Mouse (Mus musculus): ENCODE data around the gene Olfr1364. TPM values are rescaled to one million over a fixed set of nuclear protein-coding genes. Genes with fewer than 3 reads are reported as not detected.
A peak's percentile ranks its signal among the peaks of the same experiment; 100 is the strongest.

Olfr1364 gene
- not detected for total RNA-seq (2021)

DNA sequence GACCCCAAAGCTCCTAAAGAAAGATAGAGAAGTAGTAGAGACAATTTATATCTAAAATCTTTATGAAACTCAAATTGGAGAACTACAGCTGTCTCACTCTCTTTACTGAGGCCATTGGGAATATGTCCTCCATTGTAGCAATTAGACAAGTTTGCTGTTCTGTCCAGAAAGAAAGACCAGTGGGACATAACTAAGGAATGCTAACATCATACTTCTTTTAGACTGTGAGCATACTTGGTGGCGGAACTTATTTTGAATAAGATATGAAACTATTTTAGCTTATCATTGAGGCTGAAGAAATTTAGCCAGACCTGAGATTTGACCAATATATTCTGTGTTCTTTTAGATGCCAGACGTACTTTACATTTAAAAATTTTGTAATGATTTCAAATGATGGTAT is at the start of gene Olfr1364:
Olfr1364 (minus strand) TSS at position 101 of the 400 bp plus-strand sequence.
- DNase-seq (ENCODE audit: low spot score), result no peak
- intact Hi-C loops (cut with DNase I), result no loop called here

- no peak for DNase-seq (ENCODE audit: low spot score)
- intact Hi-C loops (cut with DNase I), result no loop called here
These were observed 32.4 kb upstream of the Olfr1364 start, which contains the start of gene Olfr1362 for GRCm38 (mm10) chr13:21613922-21614321. Gene Olfr1362 (minus strand): TSS chr13:21614022.

DNA sequence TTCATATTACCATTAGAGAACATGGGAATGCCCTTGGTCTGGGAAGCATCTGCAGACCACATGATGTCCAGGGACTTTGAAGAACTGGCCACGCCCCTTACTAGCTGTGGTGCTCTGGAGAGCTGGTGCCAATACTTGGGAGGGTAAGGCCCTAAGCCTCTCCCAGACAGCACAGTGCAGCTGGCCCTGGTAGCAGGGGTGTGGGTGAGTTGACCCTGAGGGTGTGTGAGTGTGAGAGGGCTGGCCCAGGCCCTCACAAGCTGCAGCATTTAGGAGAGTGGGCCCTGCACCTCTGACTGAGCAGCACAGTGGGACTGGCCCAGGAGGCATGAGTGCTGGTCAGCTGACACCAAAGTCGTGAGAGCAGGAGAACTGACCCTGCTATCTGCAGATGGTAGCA is 10.1 kb upstream of the Olfr1364 start:
- intact Hi-C loops (cut with DNase I), result no loop called here
- DNase-seq (ENCODE audit: low spot score), result no peak

DNA sequence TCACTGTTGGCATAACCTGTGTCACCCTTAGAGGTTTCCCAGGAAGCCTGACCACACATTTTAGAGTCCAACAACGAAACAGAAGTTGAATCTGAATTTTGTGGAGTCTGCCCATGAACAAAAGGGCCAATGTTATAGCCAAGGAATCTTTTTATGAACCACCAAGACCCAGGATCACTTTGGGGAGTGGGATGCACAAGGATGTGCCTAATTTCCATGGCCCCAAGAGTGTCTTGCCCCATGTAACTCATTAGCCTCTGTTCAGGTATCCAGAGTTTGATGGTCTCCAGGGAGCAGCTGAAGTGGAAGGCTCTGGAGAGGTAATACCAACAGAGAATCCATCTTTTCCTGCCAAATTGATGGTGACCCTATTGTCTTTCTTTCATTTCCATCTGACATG is 21.8 kb downstream of the Olfr1364 start, which contains the start of gene Olfr1535:
Olfr1535 (minus strand) TSS at position 101 of the 400 bp plus-strand sequence.
- no peak for DNase-seq (ENCODE audit: low spot score)
- intact Hi-C loops (cut with DNase I), result no loop called here

- no peak for DNase-seq (ENCODE audit: low spot score)
These were observed 31.0 kb downstream of the Olfr1364 start for GRCm38 (mm10) chr13:21550416-21551110.

DNA sequence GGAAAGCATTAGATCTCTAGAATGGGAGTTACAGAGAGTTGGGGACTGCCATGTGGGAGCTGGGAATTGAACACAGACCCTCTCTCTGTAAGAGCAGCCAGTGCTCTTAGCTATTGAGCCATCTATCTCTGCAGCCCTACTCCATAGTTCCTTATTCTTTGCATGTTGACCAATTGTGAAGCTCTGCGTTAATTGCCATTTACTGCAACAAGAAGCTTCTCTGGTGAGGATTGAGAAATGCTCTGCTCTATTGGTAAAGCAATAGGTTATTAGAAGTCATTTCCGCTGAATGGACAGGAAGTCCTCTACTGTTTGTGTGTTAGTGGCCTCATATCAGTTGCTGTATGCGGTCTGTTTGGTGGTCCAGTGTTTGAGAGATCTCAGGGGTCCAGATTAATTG is 32.1 kb downstream of the Olfr1364 start:
- no peak for DNase-seq (ENCODE audit: low spot score)
- intact Hi-C loops (cut with DNase I), result no loop called here

More at GRCm38 (mm10) chr13:21550416-21551110, 31.0 kb downstream of the Olfr1364 start:
- intact Hi-C loops (cut with DNase I), result no loop called here

- intact Hi-C loops (cut with DNase I), result no loop called here
These were observed 38.9 kb downstream of the Olfr1364 start, which contains the start of gene Olfr1366 for GRCm38 (mm10) chr13:21542708-21543107. Gene Olfr1366 (minus strand): TSS chr13:21542808.

DNA sequence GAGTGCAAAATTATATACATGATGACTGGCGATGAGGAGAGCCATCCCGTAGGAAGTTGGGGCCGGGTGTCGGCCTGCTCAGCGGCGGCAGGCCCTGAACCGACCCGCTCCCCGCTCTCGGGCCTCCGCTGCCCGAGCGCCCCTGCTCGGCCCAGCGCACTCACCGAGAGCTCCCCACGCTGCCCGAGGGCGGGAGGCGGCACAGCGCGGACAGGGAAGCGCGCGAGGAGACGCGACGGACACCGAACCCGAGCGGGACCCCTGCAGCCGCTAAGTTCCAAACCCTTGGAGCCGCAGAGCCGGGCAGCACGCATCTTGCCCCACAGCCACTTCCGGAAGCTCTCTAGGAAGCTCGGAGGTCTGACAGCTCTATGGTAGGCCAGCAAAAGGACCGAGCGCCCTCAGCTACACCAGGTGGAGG is 50.8 kb downstream of the Olfr1364 start, which contains the start of gene Zkscan8:
Zkscan8 (minus strand) TSS at position 340 of the 421 bp plus-strand sequence.
- DNase-seq (ENCODE audit: low spot score), result peak; percentile 74
- intact Hi-C loops (cut with DNase I), result loop anchor here (1.0 to 5.0 kb wide), 7 partner anchors 24 to 182 kb away; partner anchors contain the start of genes Nkapl, Zkscan3, Zscan12 and Zscan26

More at GRCm38 (mm10) chr13:21542708-21543107, 38.9 kb downstream of the Olfr1364 start, which contains the start of gene Olfr1366:
- no peak for DNase-seq (ENCODE audit: low spot score)

DNA sequence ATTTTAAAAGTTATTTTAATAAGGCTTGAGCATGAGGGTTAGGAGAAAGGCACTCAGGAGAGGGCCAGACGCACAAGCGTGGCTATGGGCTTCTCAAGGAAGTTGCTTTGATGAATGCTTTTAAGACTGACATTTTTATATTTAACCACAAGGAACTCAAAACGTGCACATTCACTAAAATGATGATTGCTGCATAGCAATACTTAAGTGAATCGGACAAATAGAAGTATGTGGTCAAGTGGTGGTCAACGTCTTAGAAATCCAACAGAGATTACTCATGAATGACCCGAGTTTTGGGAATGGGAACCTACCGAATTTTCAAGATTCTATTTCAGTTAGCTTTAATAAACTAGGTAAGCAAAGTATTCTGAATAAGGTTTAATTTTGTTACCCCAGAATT is 51.4 kb downstream of the Olfr1364 start:
- no peak for DNase-seq (ENCODE audit: low spot score)
- intact Hi-C loops (cut with DNase I), result loop anchor here (2.0 to 5.0 kb wide), 5 partner anchors 49 to 182 kb away; partner anchors contain the start of genes Nkapl, Zkscan3 and Zscan26

Other genes with a start within 250 kb of the Olfr1364 start
- not detected for gene Olfr1367, start 234.8 kb downstream of the Olfr1364 start, total RNA-seq (2021)
- gene Zscan12, start 218.9 kb downstream of the Olfr1364 start, total RNA-seq (2021), result 1 to 10 TPM; 5.0 to 5.4 TPM
- gene Zkscan3, start 179.0 kb downstream of the Olfr1364 start, total RNA-seq (2021), result 10 to 100 TPM; 28.3 to 30.6 TPM
- gene Pgbd1, start 140.7 kb downstream of the Olfr1364 start, total RNA-seq (2021), result under 1 TPM; 0.39 to 0.44 TPM
- gene Zscan26, start 128.0 kb downstream of the Olfr1364 start, total RNA-seq (2021), result 10 to 100 TPM; 20.2 to 21.8 TPM
- gene Nkapl, start 113.2 kb downstream of the Olfr1364 start, total RNA-seq (2021), result under 1 TPM; 0.39 to 0.75 TPM
- 1 to 10 TPM; 1.3 to 1.6 TPM for gene Zkscan4, start 102.9 kb downstream of the Olfr1364 start, total RNA-seq (2021)
- gene Gm10065, start 102.3 kb downstream of the Olfr1364 start, total RNA-seq (2021), result not detected
- gene AK157302, start 86.5 kb downstream of the Olfr1364 start, total RNA-seq (2021), result 10 to 100 TPM; 26.8 TPM
- 100 to 1,000 TPM; 251 to 252 TPM for gene Gm11273, start 80.3 kb downstream of the Olfr1364 start, total RNA-seq (2021)
- 10 to 100 TPM; 10.5 to 11.1 TPM for gene Zkscan8, start 50.6 kb downstream of the Olfr1364 start, total RNA-seq (2021)
- not detected for gene Olfr1366, start 39.0 kb downstream of the Olfr1364 start, total RNA-seq (2021)
- gene Olfr1535, start 21.9 kb downstream of the Olfr1364 start, total RNA-seq (2021), result not detected
- not detected for gene Olfr1362, start 32.3 kb upstream of the Olfr1364 start, total RNA-seq (2021)
- not detected for gene Olfr11, start 60.8 kb upstream of the Olfr1364 start, total RNA-seq (2021)
- gene Olfr1361, start 81.6 kb upstream of the Olfr1364 start, total RNA-seq (2021), result not detected
- not detected for gene Olfr1360, start 95.6 kb upstream of the Olfr1364 start, total RNA-seq (2021)
- gene Olfr1359, start 116.4 kb upstream of the Olfr1364 start, total RNA-seq (2021), result not detected
- 10 to 100 TPM; 19.7 to 24.0 TPM for gene Hist1h2bl, start 134.4 kb upstream of the Olfr1364 start, total RNA-seq (2021)
- gene Hist1h2ai, start 134.7 kb upstream of the Olfr1364 start, total RNA-seq (2021), result 10 to 100 TPM in 1 of 2 experiments, not detected in 1; 17.9 TPM
- 10 to 100 TPM; 16.8 to 25.9 TPM for gene Hist1h3h, start 135.9 kb upstream of the Olfr1364 start, total RNA-seq (2021)
- gene Hist1h2bm, start 140.3 kb upstream of the Olfr1364 start, total RNA-seq (2021), result 1 to 10 TPM; 5.5 to 6.1 TPM
- gene Hist1h4j, start 153.3 kb upstream of the Olfr1364 start, total RNA-seq (2021), result 1 to 10 TPM; 4.2 to 6.9 TPM
- 10 to 100 TPM; 46.4 to 87.7 TPM for gene Hist1h4k, start 168.7 kb upstream of the Olfr1364 start, total RNA-seq (2021)
- 10 to 100 TPM in 1 of 2 experiments, 1 to 10 TPM in 1; 5.7 to 11.4 TPM for gene Hist1h2ak, start 172.1 kb upstream of the Olfr1364 start, total RNA-seq (2021)
- 10 to 100 TPM; 10.2 to 16.5 TPM for gene Hist1h2bn, start 172.4 kb upstream of the Olfr1364 start, total RNA-seq (2021)
- 1 to 10 TPM; 8.0 to 9.9 TPM for gene Hist1h1b, start 198.9 kb upstream of the Olfr1364 start, total RNA-seq (2021)
- 10 to 100 TPM; 21.5 to 29.2 TPM for gene Hist1h3i, start 201.6 kb upstream of the Olfr1364 start, total RNA-seq (2021)
- gene Hist1h2an, start 205.5 kb upstream of the Olfr1364 start, total RNA-seq (2021), result under 1 TPM; 0.84 to 0.94 TPM
- 1 to 10 TPM; 6.4 to 6.8 TPM for gene Hist1h2bp, start 205.7 kb upstream of the Olfr1364 start, total RNA-seq (2021)
- 10 to 100 TPM; 35.4 to 36.4 TPM for gene Hist1h2bq, start 228.4 kb upstream of the Olfr1364 start, total RNA-seq (2021)
- not detected for gene Hist1h2ao, start 228.7 kb upstream of the Olfr1364 start, total RNA-seq (2021)
- 10 to 100 TPM; 55.1 to 84.9 TPM for gene Hist1h4m, start 230.0 kb upstream of the Olfr1364 start, total RNA-seq (2021)